Mouse (Mus musculus) olfactory bulb, adult 2 months (tissue): ENCODE data around the gene Lce1g. TPM values are rescaled to one million over a fixed set of nuclear protein-coding genes. Genes with fewer than 3 reads are reported as not detected.

Source experiments
- H3K27ac ChIP-seq: fragments of 200-500 bp; 2 replicates; pipeline ENCODE4 v1.5.1; 2012; ENCODE audit warnings: low read depth, low read length; ENCODE audit not compliant: insufficient read depth
- H3K4me1 ChIP-seq: fragments of 200-500 bp; 2 replicates; pipeline ENCODE4 v1.6.1; 2012; ENCODE audit warnings: low read length; ENCODE audit not compliant: control insufficient read depth, insufficient read depth
- H3K4me3 ChIP-seq: fragments of 200-500 bp; 2 replicates; pipeline ENCODE4 v1.5.1; 2012; ENCODE audit warnings: mild to moderate bottlenecking, low read depth, low read length, moderate library complexity; ENCODE audit not compliant: insufficient read depth
- CTCF ChIP-seq: fragments of 200-500 bp; IDR thresholded peaks from 2 replicates; pipeline ENCODE4 v1.5.1; 2012; ENCODE audit warnings: low read depth, mild to moderate bottlenecking, low read length, moderate library complexity; ENCODE audit not compliant: insufficient read depth
- POLR2A ChIP-seq: fragments of 200-500 bp; IDR thresholded peaks from 2 replicates; pipeline ENCODE4 v1.6.1; 2012; ENCODE audit warnings: mild to moderate bottlenecking, low read depth, low read length, moderate library complexity; ENCODE audit not compliant: insufficient read depth
- WGBS: fragments of 180-500 bp; shearing (Covaris S2); methylation state at CpG from one replicate; pipeline ENCODE4 v1.1.7; 2018; 5-methylcytosine and 5-hydroxymethylcytosine counted together
- polyA plus RNA-seq: library from polyadenylated mRNA; stranded (reverse); fragments of >200 nt; gene quantifications from 2 replicates; pipeline ENCODE4 v1.2.4, GENCODE M21; 2012; ENCODE audit warnings: low replicate concordance; ENCODE audit not compliant: missing spikeins, insufficient read depth, insufficient read length

Lce1g gene
- polyA plus RNA-seq, 1 experiment = not detected

DNA sequence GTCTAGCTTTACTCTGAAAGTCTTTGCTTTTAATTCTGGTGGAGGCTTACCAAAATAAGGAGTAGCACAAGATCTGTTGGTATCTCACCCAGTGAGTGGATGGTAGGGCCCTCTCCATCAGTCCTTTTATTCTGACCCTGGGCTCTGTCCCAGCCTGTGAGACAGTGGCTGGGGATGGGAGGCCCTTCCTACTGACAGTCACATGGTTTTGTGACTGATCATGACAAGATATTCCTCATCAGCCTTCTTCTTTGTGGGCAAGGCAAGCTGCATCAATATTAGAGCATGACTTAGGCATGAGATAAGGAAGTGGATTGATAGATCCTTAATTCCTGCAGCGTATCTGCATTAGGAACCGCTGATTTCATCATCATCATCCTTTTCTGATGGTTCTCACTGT lies 43.2 kb downstream of the Lce1g start, which contains the start of gene Lce1e:
Gene Lce1e (minus strand): TSS at position 101 of the 400 bp plus-strand sequence.
- Histone ChIP-seq H3K27ac (no peak within 1 kb of the TSS), H3K4me3 (no peak within 1 kb of the TSS), H3K4me1 (no peaks in the 10 kb centered on the region)
- WGBS = 83% methylated on average over 2 of the region's 2 CpGs
- TF ChIP-seq POLR2A (no peak), CTCF (no peak)

Other genes with a start within 250 kb of the Lce1g start
- gene 2310046K23Rik, start 217.8 kb downstream of the Lce1g start, polyA plus RNA-seq = not detected in 2 replicates
- gene Ivl, start 178.6 kb downstream of the Lce1g start, polyA plus RNA-seq = not detected in 2 replicates
- gene Smcp, start 163.3 kb downstream of the Lce1g start, polyA plus RNA-seq = not detected in 2 replicates
- not detected in 2 replicates for gene 2210017I01Rik, start 144.8 kb downstream of the Lce1g start, polyA plus RNA-seq
- gene Lce6a, start 130.7 kb downstream of the Lce1g start, polyA plus RNA-seq = not detected in 2 replicates
- gene Lce1a1, start 104.0 kb downstream of the Lce1g start, polyA plus RNA-seq = not detected in 2 replicates
- not detected in 2 replicates for gene Lce1b, start 95.4 kb downstream of the Lce1g start, polyA plus RNA-seq
- not detected in 2 replicates for gene Lce1a2, start 82.0 kb downstream of the Lce1g start, polyA plus RNA-seq
- gene Lce1c, start 73.1 kb downstream of the Lce1g start, polyA plus RNA-seq = not detected in 2 replicates
- not detected in 2 replicates for gene Lce1d, start 65.1 kb downstream of the Lce1g start, polyA plus RNA-seq
- not detected in 2 replicates for gene Lce1e, start 43.3 kb downstream of the Lce1g start, polyA plus RNA-seq
- gene Lce1f, start 32.0 kb downstream of the Lce1g start, polyA plus RNA-seq = not detected in 2 replicates
- gene Gm38119, start 13.2 kb downstream of the Lce1g start, polyA plus RNA-seq = not detected in 2 replicates
- gene Lce1h, start 12.7 kb upstream of the Lce1g start, polyA plus RNA-seq = not detected in 2 replicates
- not detected in 2 replicates for gene Lce1i, start 26.6 kb upstream of the Lce1g start, polyA plus RNA-seq
- gene Lce1j, start 38.2 kb upstream of the Lce1g start, polyA plus RNA-seq = not detected in 2 replicates
- not detected in 2 replicates for gene Lce1k, start 55.6 kb upstream of the Lce1g start, polyA plus RNA-seq
- not detected in 2 replicates for gene Kprp, start 74.9 kb upstream of the Lce1g start, polyA plus RNA-seq
- gene Lce1l, start 98.9 kb upstream of the Lce1g start, polyA plus RNA-seq = not detected in 2 replicates
- gene 2310050C09Rik, start 117.9 kb upstream of the Lce1g start, polyA plus RNA-seq = not detected in 2 replicates
- not detected in 2 replicates for gene Lce3a, start 173.9 kb upstream of the Lce1g start, polyA plus RNA-seq
- not detected in 2 replicates for gene Lce3b, start 180.6 kb upstream of the Lce1g start, polyA plus RNA-seq
- not detected in 2 replicates for gene Lce3c, start 192.1 kb upstream of the Lce1g start, polyA plus RNA-seq
- gene Lce3d, start 205.1 kb upstream of the Lce1g start, polyA plus RNA-seq = not detected in 2 replicates
- not detected in 2 replicates for gene Lce3e, start 214.7 kb upstream of the Lce1g start, polyA plus RNA-seq
- gene Lce3f, start 239.9 kb upstream of the Lce1g start, polyA plus RNA-seq = not detected in 2 replicates